Mouse (Mus musculus): Measurements from ENCODE around the gene Shisal2a.
A peak's percentile ranks its signal among the peaks of the same experiment; 100 is the strongest.

Shisal2a gene

GRCm38 (mm10) chr4:108337817-108338216, 45.3 kb downstream of the Shisal2a start:
- no peak for DNase-seq (ENCODE audit: low spot score in 2 of 2)

DNA sequence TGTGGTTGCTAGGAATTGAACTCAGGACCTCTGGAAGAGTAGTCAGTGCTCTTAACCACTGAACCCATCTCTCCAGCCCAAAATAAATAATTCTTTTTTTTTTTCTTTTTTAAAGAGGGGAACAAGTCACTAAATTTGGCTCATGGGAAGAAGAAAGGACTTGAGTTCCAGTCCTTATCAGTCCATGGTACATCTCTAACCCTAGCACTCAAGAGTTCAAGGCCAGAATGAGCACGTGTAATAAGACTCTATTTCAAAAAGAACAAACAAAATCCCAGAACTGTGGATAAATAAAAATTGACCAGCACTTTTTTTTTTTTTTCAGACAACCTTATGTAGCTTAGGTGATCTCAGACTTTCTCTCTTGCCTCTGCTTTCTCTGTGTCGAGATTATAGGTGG, 46.4 kb downstream of the Shisal2a start:
- DNase-seq (ENCODE audit: low spot score in 2 of 2) = no peak

DNA sequence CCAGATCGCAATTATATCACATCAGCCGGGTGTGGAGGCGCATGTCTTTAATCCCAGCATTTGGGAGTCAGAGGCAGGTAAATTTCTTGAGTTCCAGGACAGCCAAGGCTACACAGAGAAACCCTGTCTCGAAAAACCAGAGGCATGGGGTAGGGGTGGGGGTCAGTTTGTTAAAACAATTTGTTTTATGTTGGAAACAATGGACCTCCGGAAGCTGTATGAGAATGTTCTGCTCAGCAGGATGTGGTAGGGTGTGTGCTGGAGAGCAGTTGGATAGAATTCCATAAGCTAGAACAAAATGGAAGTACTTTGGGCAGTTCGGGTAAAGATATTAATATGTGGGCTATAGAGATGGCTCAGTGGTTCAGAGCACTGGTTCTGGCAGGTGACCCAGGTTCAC, 47.7 kb downstream of the Shisal2a start:
- DNase-seq (ENCODE audit: low spot score in 2 of 2) = no peak

GRCm38 (mm10) chr4:108332041-108332440, 51.1 kb downstream of the Shisal2a start:
- no peak for DNase-seq (ENCODE audit: low spot score in 2 of 2)

DNA sequence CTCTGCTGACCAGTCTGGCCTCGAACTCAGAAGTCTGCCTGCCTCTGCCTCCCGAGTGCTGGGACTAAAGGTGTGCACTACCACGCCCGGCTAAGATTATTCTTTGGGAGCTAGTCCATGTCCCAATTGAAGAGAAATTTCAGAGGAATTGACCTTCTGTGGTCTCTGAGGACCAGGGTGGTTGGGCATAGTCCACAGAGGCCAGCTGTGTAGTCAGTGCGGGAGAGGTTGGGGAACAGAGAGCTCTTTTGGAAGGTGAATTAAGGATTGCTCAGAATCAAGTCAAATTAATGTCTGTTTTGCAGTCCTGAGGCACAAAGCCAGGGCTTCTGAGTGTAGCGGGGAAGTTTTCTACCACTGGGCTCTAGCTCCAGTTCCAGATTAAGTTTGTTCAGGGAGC, 53.3 kb downstream of the Shisal2a start:
- DNase-seq (ENCODE audit: low spot score in 2 of 2) = no peak

GRCm38 (mm10) chr4:108327730-108328484, 55.2 kb downstream of the Shisal2a start, which contains the start of gene Coa7:
TSS of gene Coa7 (plus strand) at chr4:108328140.
- DNase-seq (ENCODE audit: low spot score in 2 of 2) = peak; percentile 97 to 98

DNA sequence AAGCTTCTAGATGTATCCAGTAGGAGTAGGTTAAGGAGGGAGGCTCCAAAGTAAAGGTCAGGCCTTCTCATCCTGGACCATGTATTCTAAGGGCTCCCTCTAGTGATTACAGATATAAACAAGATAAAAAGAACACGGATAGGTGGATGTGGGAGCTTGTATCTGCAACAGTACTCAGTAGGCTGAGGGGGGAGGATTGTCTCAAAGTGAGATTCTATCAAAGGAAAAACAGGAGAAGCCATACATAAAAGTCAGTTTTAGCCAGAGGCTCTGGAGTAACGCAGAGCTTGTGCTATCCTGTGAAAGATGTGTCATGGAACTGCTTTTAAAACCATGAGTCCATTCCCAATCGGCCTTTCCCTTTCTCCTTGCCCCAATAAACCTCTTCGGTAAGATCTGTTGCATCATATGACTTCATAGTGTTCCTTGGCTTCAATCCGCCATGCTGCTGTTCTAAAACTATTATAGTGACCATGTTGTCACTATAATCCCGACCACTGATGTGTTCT, 56.0 kb downstream of the Shisal2a start:
- peak in 1 of 2 experiments; percentile 44 for DNase-seq (ENCODE audit: low spot score in 2 of 2)

DNA sequence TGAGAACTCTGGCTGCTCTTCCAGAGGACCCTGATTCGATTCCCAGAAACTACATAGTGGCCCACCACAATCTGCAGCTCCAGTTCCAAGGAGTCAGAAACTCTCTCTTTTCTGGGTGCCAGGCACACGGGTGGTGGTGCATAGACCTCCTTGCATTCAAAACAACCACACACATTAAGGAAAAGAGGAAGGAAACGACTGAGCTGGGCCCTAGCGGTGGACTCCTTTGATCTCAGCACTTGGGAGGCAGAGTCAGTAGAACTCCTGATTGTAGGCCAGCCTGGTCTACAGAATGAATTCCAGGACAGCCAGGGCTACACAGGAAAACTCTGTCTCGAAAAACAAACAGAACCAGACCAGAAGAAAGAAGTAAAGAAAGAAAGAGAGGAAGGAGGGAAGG, 59.6 kb downstream of the Shisal2a start:
- no peak for DNase-seq (ENCODE audit: low spot score in 2 of 2)

GRCm38 (mm10) chr4:108320627-108321380, 62.3 kb downstream of the Shisal2a start:
- no peak for DNase-seq (ENCODE audit: low spot score in 2 of 2)

DNA sequence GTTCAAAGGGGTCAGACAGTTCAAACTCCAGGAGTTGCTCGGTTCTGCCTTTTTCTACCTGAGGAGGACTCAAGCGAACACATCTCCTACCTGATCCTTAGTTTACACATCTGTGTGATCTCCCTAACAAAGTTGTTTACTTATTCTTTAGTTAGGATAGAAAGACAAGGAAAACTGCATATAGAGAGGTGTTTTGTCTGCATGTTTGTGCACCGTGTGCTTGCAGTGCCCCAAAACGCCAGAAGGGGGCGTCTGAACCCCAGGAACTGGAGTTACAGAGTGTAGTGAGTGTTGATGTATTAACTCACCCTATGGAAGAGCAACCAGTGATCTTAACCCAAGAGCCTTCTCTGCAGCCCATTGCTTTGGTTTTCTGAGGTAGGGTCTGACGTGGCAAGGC, 63.4 kb downstream of the Shisal2a start:
- DNase-seq (ENCODE audit: low spot score in 2 of 2) = no peak

DNA sequence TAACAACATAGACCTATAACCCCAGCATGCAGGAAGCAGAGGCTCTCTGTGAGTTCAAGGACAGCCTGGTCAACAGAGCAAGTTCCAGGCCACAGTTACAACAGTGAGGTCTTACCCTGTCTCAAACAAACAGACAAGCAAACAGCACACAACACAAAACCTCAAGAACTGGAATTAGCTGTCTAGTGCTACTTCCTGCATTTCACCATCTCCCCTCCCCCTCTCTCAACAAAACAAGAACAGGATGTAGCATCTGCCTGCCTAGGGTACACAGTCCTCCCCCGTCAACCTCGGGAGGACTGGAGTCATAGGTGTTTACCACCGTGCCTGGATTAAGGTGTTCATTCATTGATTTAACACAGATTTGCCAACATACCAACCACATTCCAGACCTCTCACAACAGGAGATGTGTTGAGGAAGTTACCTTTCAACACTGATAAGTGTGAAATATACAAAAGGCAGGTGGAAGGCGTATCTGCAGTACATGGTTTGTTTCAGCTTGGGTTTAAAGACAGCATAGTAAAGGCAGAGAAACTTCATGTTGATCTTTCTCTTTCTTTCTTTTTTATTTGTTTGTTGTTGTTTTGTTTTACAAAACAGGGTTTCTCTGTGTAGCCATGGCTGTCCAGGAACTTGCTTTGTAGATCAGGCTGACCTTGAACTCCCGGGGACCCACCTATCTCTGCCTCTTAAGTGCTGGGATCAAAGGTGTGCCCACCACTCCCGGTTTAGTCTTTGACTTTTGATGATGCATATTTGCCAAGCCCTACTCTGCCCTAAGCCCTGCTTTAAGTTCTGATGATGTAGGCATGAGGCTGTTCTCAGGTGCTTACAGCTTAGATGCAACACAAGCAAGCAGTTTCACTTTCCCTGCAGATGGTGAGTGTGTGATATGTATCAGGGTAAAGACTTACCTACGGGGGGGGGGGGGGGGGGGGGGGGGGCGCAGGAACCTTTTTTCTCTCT, 64.2 kb downstream of the Shisal2a start:
- DNase-seq (ENCODE audit: low spot score in 2 of 2) = no peak

Data from right cerebral cortex, postnatal 10 days (tissue).